Mouse (Mus musculus): ENCODE measurements around the gene Crybg3. TPM values are rescaled to one million over a fixed set of nuclear protein-coding genes. Genes with fewer than 3 reads are reported as not detected.

The Crybg3 gene
- polyA plus RNA-seq, 1 experiment from 2014 or later = 1.5 TPM

DNA sequence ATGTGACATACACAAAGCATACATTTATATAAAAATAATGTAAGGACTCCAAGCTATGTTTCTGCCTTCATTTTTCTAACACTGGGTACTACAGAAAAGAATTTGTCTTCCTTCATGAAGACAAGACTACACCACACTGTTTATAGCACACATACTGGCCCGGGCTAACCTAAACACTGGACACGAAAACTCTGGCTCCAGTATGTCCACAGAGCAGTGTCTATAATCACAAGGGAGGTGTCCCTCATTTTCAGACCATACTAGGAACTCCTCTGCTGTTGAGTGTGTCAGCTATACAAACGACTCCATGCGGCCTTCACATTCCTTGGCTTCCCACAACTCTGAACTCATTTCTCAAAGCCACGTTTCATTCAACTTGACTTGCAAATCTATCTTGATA is 49.3 kb downstream of the Crybg3 start:
- 90% methylated on average over 5 of the region's 5 CpGs for WGBS

DNA sequence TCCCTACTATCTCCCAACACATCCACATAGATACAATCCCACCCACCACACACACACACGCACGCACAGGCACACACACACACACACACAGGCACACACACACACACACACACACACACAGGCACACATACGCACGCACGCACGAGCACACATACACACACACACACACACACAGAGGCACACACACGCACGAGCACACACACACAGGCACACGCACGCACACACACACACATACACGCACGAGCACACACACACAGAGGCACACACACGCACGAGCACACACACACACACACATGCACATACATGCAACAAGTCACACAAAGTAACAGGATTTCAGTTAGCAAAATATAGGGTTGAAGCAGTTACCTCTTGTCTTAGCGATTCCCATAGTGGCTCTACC is 51.1 kb downstream of the Crybg3 start:
- H3K4me2 ChIP-seq (ENCODE audit: low read length) = no peak overlapping the region
- no peak overlapping the region for H3K4me3 ChIP-seq (ENCODE audit: low read depth, low read length)
- no peak overlapping the region for H3K9ac ChIP-seq (ENCODE audit: low read length)
- peaks cover 9% of the 10 kb centered on the region for H3K4me1 ChIP-seq (ENCODE audit: control insufficient read depth, insufficient read depth, low read length)
- no peaks in the 10 kb centered on the region for H3K36me3 ChIP-seq (ENCODE audit: control insufficient read depth, insufficient read depth, low read length)
- no peak for ATAC-seq
- H3K27me3 ChIP-seq (replicated peaks; ENCODE audit: control insufficient read depth, insufficient read depth, low read length) = no peaks in the 10 kb centered on the region
- WGBS = 90% methylated on average over 15 of the region's 15 CpGs
- no peak overlapping the region for H3K27ac ChIP-seq (ENCODE audit: low read depth, low read length)
- H3K9me3 ChIP-seq (replicated peaks; ENCODE audit: control insufficient read depth, low read length) = no peaks in the 10 kb centered on the region
- DNase-seq (ENCODE audit: low spot score) = no peak

More for the DNA sequence above, 49.3 kb downstream of the Crybg3 start:
- no peaks in the 10 kb centered on the region for H3K36me3 ChIP-seq (ENCODE audit: control insufficient read depth, insufficient read depth, low read length)
- H3K27me3 ChIP-seq (replicated peaks; ENCODE audit: control insufficient read depth, insufficient read depth, low read length) = no peaks in the 10 kb centered on the region
- H3K27ac ChIP-seq (ENCODE audit: low read depth, low read length) = no peak overlapping the region
- no peak overlapping the region for H3K4me3 ChIP-seq (ENCODE audit: low read depth, low read length)
- H3K4me1 ChIP-seq (ENCODE audit: control insufficient read depth, insufficient read depth, low read length) = peaks cover 9% of the 10 kb centered on the region
- H3K9me3 ChIP-seq (replicated peaks; ENCODE audit: control insufficient read depth, low read length) = no peaks in the 10 kb centered on the region
- no peak for ATAC-seq
- no peak for DNase-seq (ENCODE audit: low spot score)
- H3K9ac ChIP-seq (ENCODE audit: low read length) = no peak overlapping the region
- no peak overlapping the region for H3K4me2 ChIP-seq (ENCODE audit: low read length)

DNA sequence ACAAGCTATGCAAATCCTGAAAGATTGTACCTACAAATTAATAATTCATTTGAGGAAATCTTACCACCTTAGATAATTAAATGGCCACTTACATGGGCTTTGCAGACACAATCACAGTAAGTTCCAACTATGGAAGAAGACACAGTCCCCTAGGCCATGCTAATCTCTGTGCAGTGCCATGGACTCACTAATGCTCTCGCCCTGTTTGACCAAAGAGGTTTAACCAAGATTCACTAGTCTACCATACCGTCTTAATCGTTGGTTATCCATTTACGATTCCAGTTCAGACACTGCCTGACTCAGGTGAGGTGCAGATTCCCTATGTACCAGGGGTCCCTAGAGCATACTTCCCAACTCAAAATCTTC is 52.2 kb downstream of the Crybg3 start:
- ATAC-seq = peak; percentile 60
- WGBS = 89% methylated on average over 4 of the region's 4 CpGs
- Histone ChIP-seq H3K4me2 (ENCODE audit: low read length) (no peak overlapping the region), H3K9ac (ENCODE audit: low read length) (no peak overlapping the region), H3K4me1 (ENCODE audit: control insufficient read depth, insufficient read depth, low read length) (peaks cover 9% of the 10 kb centered on the region), H3K9me3 (replicated peaks; ENCODE audit: control insufficient read depth, low read length) (no peaks in the 10 kb centered on the region), H3K36me3 (ENCODE audit: control insufficient read depth, insufficient read depth, low read length) (no peaks in the 10 kb centered on the region), H3K27ac (ENCODE audit: low read depth, low read length) (peak overlapping the region; percentile 6; the same call in 1 of the 2 replicates), H3K4me3 (ENCODE audit: low read depth, low read length) (no peak overlapping the region), H3K27me3 (replicated peaks; ENCODE audit: control insufficient read depth, insufficient read depth, low read length) (no peaks in the 10 kb centered on the region)
- no peak for DNase-seq (ENCODE audit: low spot score)

DNA sequence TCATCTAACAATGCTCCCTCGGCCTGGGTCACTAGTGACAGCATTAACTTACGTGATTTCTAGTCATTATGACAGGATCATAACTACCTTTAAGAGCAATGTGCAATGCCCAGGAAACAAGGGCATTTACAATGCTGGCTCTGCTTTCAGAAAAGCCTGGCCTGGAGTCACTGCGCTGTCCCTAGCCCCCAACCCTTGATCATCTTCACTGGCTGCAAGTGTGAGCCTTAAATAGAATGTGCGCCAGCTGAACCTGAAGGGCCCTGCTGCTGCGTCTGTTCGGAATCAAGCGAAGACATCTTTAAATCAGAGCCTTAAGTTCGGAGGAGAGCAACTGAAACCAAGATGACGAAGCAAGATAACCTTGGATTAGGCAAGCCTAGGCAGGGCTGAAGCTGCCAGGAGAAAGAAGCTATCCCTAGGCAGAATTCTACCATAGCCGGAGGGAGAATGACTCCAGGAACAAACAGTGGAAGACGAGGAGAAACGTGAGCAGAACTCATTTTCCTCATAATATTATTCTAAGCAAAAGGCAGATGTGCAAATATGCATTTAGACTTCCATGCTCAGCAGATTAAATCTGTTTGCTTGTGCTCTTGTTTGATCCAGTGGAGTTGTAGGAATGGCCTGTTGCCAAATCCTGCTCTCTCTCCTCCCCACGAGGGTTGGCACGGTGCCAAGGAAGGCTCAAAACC is 52.7 kb downstream of the Crybg3 start:
- ATAC-seq (peak; percentile 57), DNase-seq (ENCODE audit: low spot score) (peak; percentile 84)
- no peaks in the 10 kb centered on the region for H3K27me3 ChIP-seq (replicated peaks; ENCODE audit: control insufficient read depth, insufficient read depth, low read length)
- peaks cover 9% of the 10 kb centered on the region for H3K4me1 ChIP-seq (ENCODE audit: control insufficient read depth, insufficient read depth, low read length)
- H3K4me3 ChIP-seq (ENCODE audit: low read depth, low read length) = no peak overlapping the region
- no peak overlapping the region for H3K9ac ChIP-seq (ENCODE audit: low read length)
- peak overlapping the region; percentile 23; the same call in 1 of the 2 replicates for H3K27ac ChIP-seq (ENCODE audit: low read depth, low read length)
- H3K36me3 ChIP-seq (ENCODE audit: control insufficient read depth, insufficient read depth, low read length) = no peaks in the 10 kb centered on the region
- WGBS = 69% methylated on average over 14 of the region's 14 CpGs
- no peak overlapping the region for H3K4me2 ChIP-seq (ENCODE audit: low read length)
- no peaks in the 10 kb centered on the region for H3K9me3 ChIP-seq (replicated peaks; ENCODE audit: control insufficient read depth, low read length)

DNA sequence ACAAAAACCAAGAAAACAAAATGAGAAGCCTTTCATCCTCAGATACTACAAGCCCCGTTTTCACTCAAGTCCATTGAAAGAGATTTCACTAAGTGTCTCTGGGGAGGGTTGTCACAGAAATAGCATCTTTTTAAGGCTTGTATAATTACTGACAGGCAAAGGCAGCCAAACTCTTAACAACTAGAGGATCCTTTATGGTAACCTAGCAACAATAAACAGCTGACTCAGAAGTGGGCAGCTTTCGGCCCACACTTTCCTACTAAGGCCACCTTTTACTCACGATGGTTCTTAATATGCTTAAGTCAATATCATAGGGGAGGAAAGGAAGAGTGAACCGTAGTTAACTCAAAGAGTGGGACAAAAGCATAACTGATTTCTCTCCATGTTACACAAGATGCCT is 53.3 kb downstream of the Crybg3 start:
- Histone ChIP-seq H3K36me3 (ENCODE audit: control insufficient read depth, insufficient read depth, low read length) (no peaks in the 10 kb centered on the region), H3K27ac (ENCODE audit: low read depth, low read length) (no peak overlapping the region), H3K27me3 (replicated peaks; ENCODE audit: control insufficient read depth, insufficient read depth, low read length) (no peaks in the 10 kb centered on the region), H3K9ac (ENCODE audit: low read length) (no peak overlapping the region), H3K9me3 (replicated peaks; ENCODE audit: control insufficient read depth, low read length) (no peaks in the 10 kb centered on the region), H3K4me3 (ENCODE audit: low read depth, low read length) (no peak overlapping the region), H3K4me1 (ENCODE audit: control insufficient read depth, insufficient read depth, low read length) (peaks cover 9% of the 10 kb centered on the region), H3K4me2 (ENCODE audit: low read length) (no peak overlapping the region)
- 39% methylated on average over 4 of the region's 4 CpGs for WGBS
- ATAC-seq (peak; percentile 46), DNase-seq (ENCODE audit: low spot score) (peak; percentile 58)

DNA sequence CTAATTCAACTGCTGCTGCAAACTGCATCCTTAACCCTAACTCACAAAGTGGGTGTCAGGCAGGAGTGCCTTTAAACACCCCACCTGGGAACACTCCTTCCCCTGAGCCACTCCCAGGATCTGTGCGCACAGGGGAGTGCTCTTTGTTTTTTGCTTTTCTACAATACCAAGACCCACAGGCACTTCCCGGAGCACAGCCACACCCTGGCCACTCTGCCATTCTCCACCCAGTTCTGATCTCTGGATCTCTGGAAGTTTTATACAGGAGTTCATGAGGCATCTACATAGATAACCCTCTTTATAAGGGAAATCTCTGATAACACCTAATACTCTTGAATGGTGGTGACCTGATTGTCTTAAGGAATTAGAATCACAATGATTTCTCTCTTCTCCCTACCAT is 55.4 kb downstream of the Crybg3 start:
- Histone ChIP-seq H3K4me2 (ENCODE audit: low read length) (no peak overlapping the region), H3K9ac (ENCODE audit: low read length) (no peak overlapping the region), H3K36me3 (ENCODE audit: control insufficient read depth, insufficient read depth, low read length) (no peaks in the 10 kb centered on the region), H3K27ac (ENCODE audit: low read depth, low read length) (no peak overlapping the region), H3K4me1 (ENCODE audit: control insufficient read depth, insufficient read depth, low read length) (peaks cover 9% of the 10 kb centered on the region), H3K9me3 (replicated peaks; ENCODE audit: control insufficient read depth, low read length) (no peaks in the 10 kb centered on the region), H3K27me3 (replicated peaks; ENCODE audit: control insufficient read depth, insufficient read depth, low read length) (no peaks in the 10 kb centered on the region), H3K4me3 (ENCODE audit: low read depth, low read length) (no peak overlapping the region)
- 74% methylated on average over 2 of the region's 2 CpGs for WGBS
- DNase-seq (ENCODE audit: low spot score) (no peak), ATAC-seq (no peak)

DNA sequence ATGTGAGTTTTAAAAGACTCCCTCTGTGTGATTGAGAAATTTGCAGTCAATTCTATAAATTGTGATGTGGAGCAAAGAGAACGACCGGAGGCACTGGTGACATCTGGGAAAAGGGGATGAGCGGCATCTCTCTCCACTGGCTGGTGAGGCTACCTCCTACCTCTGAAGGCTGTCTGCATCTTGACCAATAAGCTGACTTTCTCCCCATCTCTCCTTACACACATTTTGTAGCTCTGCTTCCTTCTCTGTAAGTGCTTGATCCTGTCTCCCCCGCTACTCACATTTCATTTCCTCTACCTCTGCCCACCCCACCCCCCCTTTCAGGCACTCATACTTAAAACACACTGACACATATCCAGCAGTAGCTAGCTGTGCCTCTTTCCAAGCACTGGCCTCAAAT is 59.4 kb downstream of the Crybg3 start:
- no peaks in the 10 kb centered on the region for H3K4me1 ChIP-seq (ENCODE audit: control insufficient read depth, insufficient read depth, low read length)
- H3K4me2 ChIP-seq (ENCODE audit: low read length) = no peak overlapping the region
- no peak for DNase-seq (ENCODE audit: low spot score)
- 92% methylated on average over 4 of the region's 4 CpGs for WGBS
- no peak overlapping the region for H3K9ac ChIP-seq (ENCODE audit: low read length)
- H3K9me3 ChIP-seq (replicated peaks; ENCODE audit: control insufficient read depth, low read length) = no peaks in the 10 kb centered on the region
- no peaks in the 10 kb centered on the region for H3K36me3 ChIP-seq (ENCODE audit: control insufficient read depth, insufficient read depth, low read length)
- no peak overlapping the region for H3K27ac ChIP-seq (ENCODE audit: low read depth, low read length)
- no peak for ATAC-seq
- H3K4me3 ChIP-seq (ENCODE audit: low read depth, low read length) = no peak overlapping the region
- no peaks in the 10 kb centered on the region for H3K27me3 ChIP-seq (replicated peaks; ENCODE audit: control insufficient read depth, insufficient read depth, low read length)

DNA sequence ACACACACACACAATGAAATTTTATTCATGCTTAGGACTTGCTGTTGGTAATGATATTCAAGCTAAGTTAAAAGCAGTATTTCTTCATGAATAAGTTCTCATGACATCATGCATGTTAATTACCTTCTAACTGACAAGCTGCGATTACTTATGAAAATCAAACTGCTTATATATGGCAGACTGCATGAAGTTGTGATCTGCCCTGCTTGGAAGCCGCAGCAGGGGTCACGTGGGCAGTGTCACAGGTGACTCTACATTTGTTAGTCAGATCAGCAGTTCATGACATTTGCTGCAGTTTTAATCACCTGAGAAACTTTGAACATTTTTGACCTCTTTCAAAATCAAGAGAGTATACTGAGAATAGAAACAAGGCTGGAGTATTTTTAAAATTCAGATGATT is 59.8 kb downstream of the Crybg3 start:
- Histone ChIP-seq H3K27ac (ENCODE audit: low read depth, low read length) (no peak overlapping the region), H3K9ac (ENCODE audit: low read length) (no peak overlapping the region), H3K9me3 (replicated peaks; ENCODE audit: control insufficient read depth, low read length) (no peaks in the 10 kb centered on the region), H3K27me3 (replicated peaks; ENCODE audit: control insufficient read depth, insufficient read depth, low read length) (no peaks in the 10 kb centered on the region), H3K36me3 (ENCODE audit: control insufficient read depth, insufficient read depth, low read length) (no peaks in the 10 kb centered on the region), H3K4me2 (ENCODE audit: low read length) (no peak overlapping the region), H3K4me1 (ENCODE audit: control insufficient read depth, insufficient read depth, low read length) (no peaks in the 10 kb centered on the region), H3K4me3 (ENCODE audit: low read depth, low read length) (no peak overlapping the region)
- no peak for ATAC-seq
- 81% methylated on average over 3 of the region's 3 CpGs for WGBS
- DNase-seq (ENCODE audit: low spot score) = no peak

DNA sequence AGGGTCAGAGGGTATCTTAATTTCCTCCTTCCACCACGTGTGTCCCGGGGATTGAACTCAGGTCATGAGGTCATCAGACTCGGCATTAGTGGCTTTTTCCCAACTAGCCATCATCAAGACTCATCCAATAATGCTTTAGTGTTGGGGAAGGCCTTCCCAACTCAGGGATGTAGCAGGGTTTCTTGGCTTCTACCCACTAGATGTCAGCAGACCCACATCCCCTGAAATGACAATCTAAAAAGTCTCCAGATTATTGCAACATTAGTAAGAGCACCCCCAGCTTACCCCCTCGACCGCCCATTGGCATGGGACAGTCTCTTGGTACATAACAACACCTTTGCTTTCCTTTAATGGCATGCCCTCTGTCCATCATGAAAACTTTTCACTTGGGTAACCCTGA is 65.1 kb downstream of the Crybg3 start:
- no peaks in the 10 kb centered on the region for H3K9me3 ChIP-seq (replicated peaks; ENCODE audit: control insufficient read depth, low read length)
- H3K4me3 ChIP-seq (ENCODE audit: low read depth, low read length) = no peak overlapping the region
- no peaks in the 10 kb centered on the region for H3K4me1 ChIP-seq (ENCODE audit: control insufficient read depth, insufficient read depth, low read length)
- WGBS = 92% methylated on average over 5 of the region's 5 CpGs
- H3K36me3 ChIP-seq (ENCODE audit: control insufficient read depth, insufficient read depth, low read length) = no peaks in the 10 kb centered on the region
- no peak overlapping the region for H3K9ac ChIP-seq (ENCODE audit: low read length)
- no peak overlapping the region for H3K4me2 ChIP-seq (ENCODE audit: low read length)
- H3K27ac ChIP-seq (ENCODE audit: low read depth, low read length) = no peak overlapping the region
- no peak for DNase-seq (ENCODE audit: low spot score)
- ATAC-seq = no peak
- H3K27me3 ChIP-seq (replicated peaks; ENCODE audit: control insufficient read depth, insufficient read depth, low read length) = no peaks in the 10 kb centered on the region

Measured in forebrain, embryonic 14.5 days (tissue).